Mouse (Mus musculus) heart, embryonic 11.5 days (tissue): ENCODE data around the gene Coq3. TPM values are rescaled to one million over a fixed set of nuclear protein-coding genes. Genes with fewer than 3 reads are reported as not detected.

Experiments used
- ATAC-seq: fragments of 200-750 bp; cut with Nextera tagmentation; replicated peaks from 2 replicates; pipeline ENCODE4 v1.8.0; 2017; ENCODE audit warnings: moderate library complexity; ENCODE audit not compliant: insufficient number of reproducible peaks, low FRiP score, low TSS enrichment
- H3K27ac ChIP-seq: fragments of 300-500 bp; sonication (generic); 2 replicates; pipeline ENCODE4 v1.5.1; 2014; ENCODE audit warnings: mild to moderate bottlenecking, low read depth, low read length
- H3K27me3 ChIP-seq: fragments of 300-500 bp; sonication (generic); 2 replicates; pipeline ENCODE4 v1.6.1; 2014; ENCODE audit warnings: mild to moderate bottlenecking, low read length, mixed read lengths; ENCODE audit not compliant: control insufficient read depth, insufficient read depth
- H3K36me3 ChIP-seq: fragments of 300-500 bp; sonication (generic); 2 replicates; pipeline ENCODE4 v1.6.1; 2014; ENCODE audit warnings: mild to moderate bottlenecking, low read length, moderate library complexity, mixed read lengths; ENCODE audit not compliant: control insufficient read depth, insufficient read depth
- H3K4me1 ChIP-seq: fragments of 300-500 bp; sonication (generic); 2 replicates; pipeline ENCODE4 v1.6.1; 2014; ENCODE audit warnings: low read length; ENCODE audit not compliant: control insufficient read depth, insufficient read depth
- H3K4me2 ChIP-seq: fragments of 300-500 bp; sonication (generic); 2 replicates; pipeline ENCODE4 v1.6.1; 2014; ENCODE audit warnings: mild to moderate bottlenecking, moderate library complexity
- H3K4me3 ChIP-seq: fragments of 300-500 bp; sonication (generic); 2 replicates; pipeline ENCODE4 v1.5.1; 2014; ENCODE audit warnings: low read depth, low read length
- H3K9ac ChIP-seq: fragments of 300-500 bp; sonication (generic); 2 replicates; pipeline ENCODE4 v1.6.1; 2014; ENCODE audit warnings: mild to moderate bottlenecking, low read depth, low read length, moderate library complexity
- H3K9me3 ChIP-seq: fragments of 300-500 bp; sonication (generic); replicated peaks from 2 replicates; pipeline ENCODE4 v1.6.1; 2016; ENCODE audit warnings: low read length; ENCODE audit not compliant: control insufficient read depth
- WGBS: fragments of 180-500 bp; shearing (Covaris S2); extraction: QIAGEN DNeasy Blood & Tissue Kit; methylation state at CpG from one replicate; pipeline ENCODE4 v1.1.7; 2014; ENCODE audit not compliant: insufficient replicate concordance; 5-methylcytosine and 5-hydroxymethylcytosine counted together
- polyA plus RNA-seq: library from polyadenylated mRNA; unstranded; fragments of >200 nt; fragmentation: Nextera tagmentation; extraction: Ambion mirVana; gene quantifications from 2 replicates; pipeline ENCODE4 v1.2.1, GENCODE M21; 2014

The Coq3 gene
- 14.8 and 16.9 TPM in 2 replicates for polyA plus RNA-seq

DNA sequence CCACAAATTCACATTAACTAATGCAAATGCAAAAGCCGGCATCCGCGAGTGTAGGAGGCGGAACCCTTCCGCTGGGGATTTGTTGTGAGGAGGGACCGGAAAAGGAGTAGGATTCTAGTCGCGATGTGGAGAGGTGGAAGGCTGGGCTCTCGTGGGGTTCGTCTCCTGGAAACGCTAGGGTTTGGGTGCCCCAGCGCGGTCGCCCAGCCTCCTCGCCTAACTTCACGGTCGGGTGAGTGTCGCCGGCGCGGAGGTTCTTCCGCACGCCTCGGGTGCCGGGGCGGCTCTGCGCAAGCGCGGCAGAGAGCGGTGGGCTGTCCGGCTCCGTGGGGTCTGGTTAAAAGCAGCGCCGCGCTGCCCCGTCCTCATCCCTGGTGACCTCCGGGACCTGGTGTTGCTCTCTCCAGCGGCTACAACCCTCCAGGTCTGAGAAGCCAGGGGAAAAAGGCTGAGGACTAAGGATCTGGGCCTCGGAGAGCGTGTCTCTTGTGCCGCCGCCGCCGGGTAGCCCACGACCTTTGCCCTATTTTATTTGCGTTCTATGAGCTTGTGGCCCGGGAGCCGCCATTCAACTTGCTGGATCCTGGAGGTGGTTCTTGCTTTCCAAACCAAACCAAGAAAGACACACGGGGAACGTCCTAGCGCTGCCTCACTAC lies at the start of gene Coq3:
Gene Coq3, plus strand, starts transcription at position 109 of the 656 bp plus-strand sequence.
- no peaks in the 10 kb centered on the region for H3K9me3 ChIP-seq
- WGBS = under 1% methylated on average over 51 of the region's 51 CpGs
- ATAC-seq = peak; percentile 88

DNA sequence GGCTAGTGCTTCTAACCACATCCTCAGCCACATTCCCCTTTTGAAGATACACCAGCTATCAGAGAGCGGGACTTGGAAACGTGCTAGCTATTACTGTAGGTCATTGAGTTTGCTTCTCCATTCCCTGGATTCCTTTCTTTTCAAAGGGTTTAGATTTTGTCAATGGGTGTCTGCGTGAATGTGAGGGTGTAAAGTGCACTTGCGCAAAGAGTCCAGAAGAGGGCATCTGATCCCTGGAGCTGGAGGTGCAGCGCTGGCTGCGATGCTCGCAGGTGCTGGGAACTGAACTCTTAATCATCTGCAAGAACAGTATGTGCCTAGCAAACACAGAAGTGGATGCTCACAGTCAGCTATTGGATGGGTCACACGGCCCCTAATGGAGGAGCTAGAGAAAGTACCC lies 46.6 kb upstream of the Coq3 start:
- Histone ChIP-seq H3K27me3 (no peaks in the 10 kb centered on the region), H3K4me3 (no peak overlapping the region), H3K27ac (no peak overlapping the region), H3K9ac (no peak overlapping the region), H3K9me3 (no peaks in the 10 kb centered on the region), H3K4me1 (no peaks in the 10 kb centered on the region), H3K36me3 (no peaks in the 10 kb centered on the region; the same call in none of the 2 replicates), H3K4me2 (no peak overlapping the region)
- 91% methylated on average over 8 of the region's 8 CpGs for WGBS
- ATAC-seq = no peak

More for the DNA sequence above, at the start of gene Coq3:
- Histone ChIP-seq H3K9ac (peak within 1 kb of the TSS; percentile 89), H3K36me3 (no peaks in the 10 kb centered on the region), H3K27ac (peak within 1 kb of the TSS; percentile 92), H3K4me3 (peak within 1 kb of the TSS; percentile 72), H3K4me2 (peak within 1 kb of the TSS; percentile 72), H3K27me3 (no peaks in the 10 kb centered on the region), H3K4me1 (no peaks in the 10 kb centered on the region)

DNA sequence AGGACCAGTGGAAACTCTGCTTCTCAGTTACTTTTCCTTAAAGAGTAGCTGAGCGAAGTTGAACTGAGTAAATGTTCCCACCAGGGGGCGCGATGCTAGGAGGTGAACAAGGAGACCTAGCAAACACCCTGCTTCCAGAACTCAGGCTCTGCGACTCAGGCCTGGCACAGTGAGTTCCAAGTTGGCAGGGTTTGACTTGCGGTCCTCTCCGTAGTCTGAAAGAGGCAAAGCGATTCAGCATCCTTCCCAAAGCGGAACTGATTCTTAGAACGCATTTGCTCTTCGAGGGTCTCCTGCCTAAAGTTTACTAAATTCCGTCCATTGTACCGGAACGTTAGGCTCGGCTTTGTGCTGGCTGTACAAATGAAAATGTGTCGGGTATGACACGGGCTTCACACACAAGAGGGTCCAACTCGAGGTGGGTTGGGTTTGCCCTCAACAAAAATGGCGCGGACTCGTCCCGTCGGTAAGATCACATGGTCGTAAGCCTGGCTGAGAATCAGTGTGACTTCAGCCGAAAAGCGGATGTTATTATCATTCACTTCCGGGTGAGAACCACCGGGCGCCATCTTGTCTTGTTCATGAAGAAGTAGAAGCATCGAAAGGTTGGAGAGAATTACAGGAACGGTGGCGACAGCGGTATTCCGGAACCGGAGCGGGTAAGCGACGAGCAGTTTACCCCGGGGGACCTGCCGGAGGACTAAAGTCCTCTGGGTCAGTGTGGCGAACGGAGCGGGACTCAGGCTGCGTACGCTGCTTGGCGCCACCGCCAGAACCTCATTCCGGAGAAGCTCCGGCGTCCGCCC lies 31.8 kb upstream of the Coq3 start, which contains the start of gene Pnisr:
Gene Pnisr, plus strand, starts transcription at position 103 of the 806 bp plus-strand sequence.
- ATAC-seq = peak; percentile 98
- peak within 1 kb of the TSS; percentile 97 for H3K27ac ChIP-seq
- H3K36me3 ChIP-seq = no peaks in the 10 kb centered on the region
- no peaks in the 10 kb centered on the region for H3K27me3 ChIP-seq
- WGBS = under 1% methylated on average over 50 of the region's 50 CpGs
- peak within 1 kb of the TSS; percentile 68 for H3K4me2 ChIP-seq
- peak within 1 kb of the TSS; percentile 99 for H3K9ac ChIP-seq
- H3K4me1 ChIP-seq = 0 out of 2 replicates have a peak, but pooled peaks cover 3% of the 10 kb centered on the region
- H3K4me3 ChIP-seq = peak within 1 kb of the TSS; percentile 90
- no peaks in the 10 kb centered on the region for H3K9me3 ChIP-seq

DNA sequence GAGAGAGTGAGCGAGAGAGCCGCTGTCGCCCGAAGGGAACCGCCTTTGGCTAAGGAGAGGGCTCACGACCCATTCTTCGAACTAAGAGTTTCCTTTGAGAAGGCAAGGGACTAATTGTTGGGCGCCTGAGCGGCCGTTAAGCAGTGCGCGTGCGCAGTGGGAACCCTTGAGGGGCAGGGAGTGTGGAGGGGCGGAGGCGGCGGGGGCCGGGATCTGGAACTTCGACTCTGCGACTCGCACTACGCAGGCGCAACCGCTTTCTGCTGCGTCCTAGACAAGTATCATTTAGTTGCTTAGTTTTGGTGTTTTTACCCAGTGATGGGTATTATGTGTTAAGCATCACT lies 31.2 kb upstream of the Coq3 start:
- peak; percentile 92 for ATAC-seq
- peak overlapping the region; percentile 90 for H3K4me3 ChIP-seq

DNA sequence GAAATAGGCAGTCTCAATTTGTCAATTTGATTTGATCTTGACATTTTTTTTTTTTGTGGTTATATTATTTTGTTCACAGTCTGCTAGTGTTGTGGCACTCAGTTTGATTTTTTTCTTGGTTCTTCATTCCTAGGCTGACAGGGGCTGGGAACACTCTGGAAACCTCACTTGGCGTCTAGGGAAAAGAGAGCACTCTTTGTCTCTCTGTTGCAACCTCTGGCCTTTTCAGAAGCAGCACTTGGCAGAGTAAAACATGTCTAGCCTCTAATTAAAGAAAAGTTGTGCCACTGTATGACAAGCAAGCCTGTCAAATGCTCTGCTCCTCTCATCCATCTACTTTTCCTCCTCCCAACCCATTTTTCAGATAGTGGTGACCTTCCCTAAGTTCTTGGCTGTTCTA lies 22.0 kb upstream of the Coq3 start:
- peaks cover 30% of the 10 kb centered on the region for H3K36me3 ChIP-seq
- H3K27ac ChIP-seq = no peak overlapping the region
- no peak overlapping the region for H3K4me2 ChIP-seq
- H3K4me1 ChIP-seq = no peaks in the 10 kb centered on the region
- H3K9ac ChIP-seq = no peak overlapping the region
- 92% methylated on average over 1 of the region's 1 CpGs for WGBS
- ATAC-seq = no peak
- H3K9me3 ChIP-seq = no peaks in the 10 kb centered on the region
- no peak overlapping the region for H3K4me3 ChIP-seq
- H3K27me3 ChIP-seq = no peaks in the 10 kb centered on the region

More for the DNA sequence above, 31.2 kb upstream of the Coq3 start:
- H3K4me1 ChIP-seq = 0 out of 2 replicates have a peak, but pooled peaks cover 3% of the 10 kb centered on the region
- H3K4me2 ChIP-seq = peak overlapping the region; percentile 68
- under 1% methylated on average over 24 of the region's 24 CpGs for WGBS
- peak overlapping the region; percentile 97 for H3K27ac ChIP-seq
- no peaks in the 10 kb centered on the region for H3K36me3 ChIP-seq
- H3K9me3 ChIP-seq = no peaks in the 10 kb centered on the region
- H3K9ac ChIP-seq = peak overlapping the region; percentile 99
- H3K27me3 ChIP-seq = no peaks in the 10 kb centered on the region

DNA sequence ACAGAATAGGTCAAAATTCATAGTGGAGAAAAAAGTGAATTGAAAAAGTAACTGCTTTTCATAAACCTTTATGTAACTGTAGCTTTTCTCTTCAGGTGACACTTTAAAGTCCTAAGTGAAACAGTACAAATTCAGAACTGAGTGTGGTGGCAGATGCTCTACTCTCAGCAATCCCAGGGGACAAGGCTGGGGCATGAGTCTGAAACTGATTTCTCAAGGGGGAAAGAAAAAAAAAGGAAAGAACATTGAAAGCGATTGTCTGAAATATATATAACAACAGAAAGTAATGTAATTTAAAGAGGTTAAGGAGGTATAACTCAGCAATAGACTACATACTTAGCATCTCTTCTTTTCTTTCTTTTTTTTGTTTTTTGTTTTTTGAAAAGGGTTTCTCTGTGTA lies 14.2 kb upstream of the Coq3 start:
- peaks cover 31% of the 10 kb centered on the region for H3K36me3 ChIP-seq
- no peak overlapping the region for H3K9ac ChIP-seq
- no peaks in the 10 kb centered on the region for H3K4me1 ChIP-seq
- no peak overlapping the region for H3K4me2 ChIP-seq
- no peaks in the 10 kb centered on the region for H3K9me3 ChIP-seq
- no peak overlapping the region for H3K27ac ChIP-seq
- 92% methylated on average over 1 of the region's 1 CpGs for WGBS
- H3K4me3 ChIP-seq = no peak overlapping the region
- ATAC-seq = no peak
- H3K27me3 ChIP-seq = no peaks in the 10 kb centered on the region

DNA sequence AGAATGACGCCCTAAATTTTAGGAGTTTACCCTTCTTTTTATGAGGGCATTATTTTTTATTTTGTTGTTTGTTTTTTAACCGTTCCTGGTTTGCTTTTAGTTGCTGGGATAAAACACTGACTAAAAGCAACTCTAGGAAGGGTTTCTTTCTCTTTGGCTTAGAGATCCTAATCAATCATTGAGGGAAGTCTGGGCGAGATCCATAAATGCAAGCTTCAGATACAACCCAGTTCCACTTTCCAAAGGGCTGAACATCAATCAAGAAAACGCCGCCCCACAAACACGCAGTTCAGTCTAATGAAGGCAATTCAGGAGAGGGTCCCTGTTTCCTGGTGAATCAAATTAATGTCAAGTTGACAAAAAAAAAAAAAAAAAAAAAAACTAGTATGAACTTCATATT lies 697 bp upstream of the Coq3 start:
- no peak overlapping the region for H3K27ac ChIP-seq
- H3K4me3 ChIP-seq = peak overlapping the region; percentile 72
- no peaks in the 10 kb centered on the region for H3K27me3 ChIP-seq
- peaks cover 3% of the 10 kb centered on the region for H3K36me3 ChIP-seq
- WGBS = 36% methylated on average over 6 of the region's 6 CpGs
- no peak for ATAC-seq
- H3K9me3 ChIP-seq = no peaks in the 10 kb centered on the region
- H3K9ac ChIP-seq = peak overlapping the region; percentile 89; the same call in 1 of the 2 replicates
- H3K4me1 ChIP-seq = no peaks in the 10 kb centered on the region
- H3K4me2 ChIP-seq = peak overlapping the region; percentile 72

DNA sequence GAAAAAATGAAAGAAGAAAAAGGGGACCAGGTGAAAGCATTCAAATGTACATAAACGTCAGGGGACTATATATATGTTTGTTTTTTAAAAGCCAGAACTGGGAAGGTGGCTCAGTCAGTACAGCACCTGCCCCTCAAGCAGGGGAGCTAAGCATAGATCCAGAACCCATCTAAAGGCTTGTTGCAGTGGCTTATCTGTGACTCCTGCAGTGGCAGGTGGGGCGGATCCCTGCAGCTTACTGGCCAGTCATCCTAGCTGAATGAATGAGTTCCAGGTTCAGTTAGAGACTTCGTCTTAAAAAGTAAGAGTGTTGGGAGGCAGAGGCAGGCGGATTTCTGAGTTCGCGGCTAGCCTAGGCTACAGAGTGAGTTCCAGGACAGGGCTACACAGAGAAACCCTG lies 3.3 kb downstream of the Coq3 start:
- no peaks in the 10 kb centered on the region for H3K27me3 ChIP-seq
- H3K36me3 ChIP-seq = no peaks in the 10 kb centered on the region
- H3K9ac ChIP-seq = no peak overlapping the region
- 87% methylated on average over 6 of the region's 6 CpGs for WGBS
- no peak for ATAC-seq
- no peak overlapping the region for H3K4me2 ChIP-seq
- H3K27ac ChIP-seq = no peak overlapping the region
- H3K9me3 ChIP-seq = no peaks in the 10 kb centered on the region
- no peaks in the 10 kb centered on the region for H3K4me1 ChIP-seq
- no peak overlapping the region for H3K4me3 ChIP-seq
